Mouse (Mus musculus) limb, embryonic 13.5 days (tissue): ENCODE measurements at regions not wholly inside any gene's neighbourhood (a gene's known extent, or its start where the extent isn't known, plus 50 kb on each side); places are given as distances from the start of the nearest gene placed in this dataset.
"Not testable (repeated sequence)": the region's sequence is repeated elsewhere in the genome, so short reads cannot be mapped to it uniquely, and the experiment has no call there.

Experiments
- ATAC-seq: fragments of 200-750 bp; cut with Nextera tagmentation; 2 replicates; pipeline ENCODE4 v1.8.0; 2017; ENCODE audit warnings: low read depth, moderate number of reproducible peaks, moderate TSS enrichment; ENCODE audit not compliant: low FRiP score
- H3K27ac ChIP-seq: fragments of 300-500 bp; sonication (generic); 2 replicates; pipeline ENCODE4 v1.5.1; 2015; ENCODE audit warnings: inconsistent platforms, mild to moderate bottlenecking, moderate library complexity
- H3K27me3 ChIP-seq: fragments of 300-500 bp; sonication (generic); 2 replicates; pipeline ENCODE4 v1.6.1; 2015; ENCODE audit warnings: mild to moderate bottlenecking, inconsistent platforms
- H3K36me3 ChIP-seq: fragments of 300-500 bp; sonication (generic); 2 replicates; pipeline ENCODE4 v1.6.1; 2015; ENCODE audit warnings: inconsistent platforms, mild to moderate bottlenecking, moderate library complexity
- H3K4me1 ChIP-seq: fragments of 300-500 bp; sonication (generic); 2 replicates; pipeline ENCODE4 v1.6.1; 2015; ENCODE audit warnings: inconsistent platforms
- H3K4me2 ChIP-seq: fragments of 300-500 bp; sonication (generic); replicated peaks from 2 replicates; pipeline ENCODE4 v1.6.1; 2015; ENCODE audit warnings: inconsistent platforms, mild to moderate bottlenecking, moderate library complexity
- H3K4me3 ChIP-seq: fragments of 300-500 bp; sonication (generic); 2 replicates; pipeline ENCODE4 v1.5.1; 2015; ENCODE audit warnings: moderate library complexity, mild to moderate bottlenecking, inconsistent platforms
- H3K9ac ChIP-seq: fragments of 300-500 bp; sonication (generic); 2 replicates; pipeline ENCODE4 v1.6.1; 2015; ENCODE audit warnings: mild to moderate bottlenecking, inconsistent platforms
- H3K9me3 ChIP-seq: fragments of 300-500 bp; sonication (generic); 2 replicates; pipeline ENCODE4 v1.6.1; 2016; ENCODE audit warnings: inconsistent platforms
- WGBS: fragments of 180-500 bp; shearing (Covaris S2); methylation state at CpG from one replicate; pipeline ENCODE4 v1.1.7; 2015; 5-methylcytosine and 5-hydroxymethylcytosine counted together

- H3K4me3 ChIP-seq, H3K4me2 ChIP-seq, H3K9ac ChIP-seq, H3K9me3 ChIP-seq, H3K36me3 ChIP-seq, ATAC-seq, H3K27me3 ChIP-seq, H3K27ac ChIP-seq, H3K4me1 ChIP-seq: not testable (repeated sequence)
- 84% methylated on average over 2 of the region's 2 CpGs for WGBS
These were observed 514.1 kb upstream of the Mms22l start for GRCm38 (mm10) chr4:23982193-23982592.

- no peak overlapping the region for H3K9ac ChIP-seq
- peak; percentile 71; the same call in 1 of the 2 replicates for ATAC-seq
These were observed 513.3 kb upstream of the Mms22l start for GRCm38 (mm10) chr4:23982790-23983451.

GRCm38 (mm10) chr4:23983452-23983805, 512.8 kb upstream of the Mms22l start:
- no peak overlapping the region for H3K27ac ChIP-seq
- peak overlapping the region; percentile 51 for H3K4me2 ChIP-seq
- no peaks in the 10 kb centered on the region for H3K27me3 ChIP-seq
- H3K36me3 ChIP-seq: no peaks in the 10 kb centered on the region
- no peak for ATAC-seq
- H3K9ac ChIP-seq: no peak overlapping the region
- H3K4me1 ChIP-seq: peaks cover 5% of the 10 kb centered on the region; the same call in 1 of the 2 replicates
- H3K4me3 ChIP-seq: 0 out of 2 replicates have a peak overlapping the region, but pooled peaks have one; percentile 18
- 17% methylated on average over 7 of the region's 8 CpGs for WGBS
- H3K9me3 ChIP-seq: no peaks in the 10 kb centered on the region

More at GRCm38 (mm10) chr4:23982790-23983451, 513.3 kb upstream of the Mms22l start:
- Histone ChIP-seq H3K27ac (no peak overlapping the region), H3K27me3 (no peaks in the 10 kb centered on the region), H3K4me3 (0 out of 2 replicates have a peak overlapping the region, but pooled peaks have one; percentile 18), H3K4me1 (peaks cover 5% of the 10 kb centered on the region; the same call in 1 of the 2 replicates), H3K36me3 (no peaks in the 10 kb centered on the region), H3K9me3 (no peaks in the 10 kb centered on the region), H3K4me2 (peak overlapping the region; percentile 51)
- WGBS: 40% methylated on average over 12 of the region's 13 CpGs

GRCm38 (mm10) chr4:23984005-23984404, 512.2 kb upstream of the Mms22l start:
- Histone ChIP-seq H3K9me3 (no peaks in the 10 kb centered on the region), H3K4me2 (no peak overlapping the region), H3K27me3 (no peaks in the 10 kb centered on the region), H3K4me3 (no peak overlapping the region), H3K36me3 (no peaks in the 10 kb centered on the region), H3K27ac (no peak overlapping the region), H3K9ac (no peak overlapping the region), H3K4me1 (peaks cover 5% of the 10 kb centered on the region; the same call in 1 of the 2 replicates)
- no peak for ATAC-seq
- WGBS: 81% methylated on average over 3 of the region's 3 CpGs

- no peak overlapping the region for H3K4me3 ChIP-seq
- no peaks in the 10 kb centered on the region for H3K9me3 ChIP-seq
- peaks cover 5% of the 10 kb centered on the region; the same call in 1 of the 2 replicates for H3K4me1 ChIP-seq
- no peaks in the 10 kb centered on the region for H3K36me3 ChIP-seq
- no peak overlapping the region for H3K4me2 ChIP-seq
- 86% methylated on average over 4 of the region's 4 CpGs for WGBS
- no peak overlapping the region for H3K27ac ChIP-seq
- H3K9ac ChIP-seq: no peak overlapping the region
- ATAC-seq: no peak
- H3K27me3 ChIP-seq: no peaks in the 10 kb centered on the region
These were observed 510.3 kb upstream of the Mms22l start for GRCm38 (mm10) chr4:23985956-23986355.

GRCm38 (mm10) chr4:23993823-23994222, 502.4 kb upstream of the Mms22l start:
- Histone ChIP-seq H3K9me3 (no peaks in the 10 kb centered on the region), H3K4me3 (no peak overlapping the region), H3K27ac (no peak overlapping the region), H3K4me2 (no peak overlapping the region), H3K27me3 (no peaks in the 10 kb centered on the region), H3K4me1 (no peaks in the 10 kb centered on the region), H3K9ac (no peak overlapping the region), H3K36me3 (no peaks in the 10 kb centered on the region)
- no peak for ATAC-seq
- WGBS: 68% methylated on average over 3 of the region's 3 CpGs

GRCm38 (mm10) chr4:23994261-23994965, 501.8 kb upstream of the Mms22l start:
- ATAC-seq: no peak
- H3K9me3 ChIP-seq: no peaks in the 10 kb centered on the region

GRCm38 (mm10) chr4:24006257-24006955, 489.8 kb upstream of the Mms22l start:
- H3K36me3 ChIP-seq: no peaks in the 10 kb centered on the region
- H3K4me3 ChIP-seq: no peak overlapping the region
- ATAC-seq: no peak
- H3K9me3 ChIP-seq: no peaks in the 10 kb centered on the region
- H3K9ac ChIP-seq: no peak overlapping the region
- no peaks in the 10 kb centered on the region for H3K27me3 ChIP-seq
- no peak overlapping the region for H3K27ac ChIP-seq
- 34% methylated on average over 2 of the region's 2 CpGs for WGBS
- H3K4me2 ChIP-seq: no peak overlapping the region
- no peaks in the 10 kb centered on the region for H3K4me1 ChIP-seq

More at GRCm38 (mm10) chr4:23994261-23994965, 501.8 kb upstream of the Mms22l start:
- Histone ChIP-seq H3K4me1 (no peaks in the 10 kb centered on the region), H3K9ac (no peak overlapping the region), H3K27me3 (no peaks in the 10 kb centered on the region), H3K4me3 (no peak overlapping the region), H3K4me2 (no peak overlapping the region), H3K36me3 (no peaks in the 10 kb centered on the region), H3K27ac (no peak overlapping the region)
- WGBS: 38% methylated on average over 4 of the region's 4 CpGs

GRCm38 (mm10) chr4:24019178-24020104, 476.8 kb upstream of the Mms22l start:
- H3K4me3 ChIP-seq: 0 out of 2 replicates have a peak overlapping the region, but pooled peaks have one; percentile 1
- no peak overlapping the region for H3K9ac ChIP-seq
- no peaks in the 10 kb centered on the region for H3K36me3 ChIP-seq
- 23% methylated on average over 11 of the region's 11 CpGs for WGBS
- H3K27me3 ChIP-seq: no peaks in the 10 kb centered on the region
- H3K4me1 ChIP-seq: peaks cover 9% of the 10 kb centered on the region; the same call in 1 of the 2 replicates
- H3K27ac ChIP-seq: peak overlapping the region; percentile 52; the same call in 1 of the 2 replicates
- peak overlapping the region; percentile 40 for H3K4me2 ChIP-seq
- no peaks in the 10 kb centered on the region for H3K9me3 ChIP-seq
- ATAC-seq: peak; percentile 93
